Mouse (Mus musculus): ENCODE results near the gene Klhl33. TPM values are rescaled to one million over a fixed set of nuclear protein-coding genes. Genes with fewer than 3 reads are reported as not detected.
A peak's percentile ranks its signal among the peaks of the same experiment; 100 is the strongest.
"Not testable (repeated sequence)": the region's sequence is repeated elsewhere in the genome, so short reads cannot be mapped to it uniquely, and the experiment has no call there.

Gene Klhl33
- polyA plus RNA-seq (2016; fragmentation: Nextera tagmentation; extraction: Ambion mirVana), result 0.13 and 0.28 TPM in 2 replicates

DNA sequence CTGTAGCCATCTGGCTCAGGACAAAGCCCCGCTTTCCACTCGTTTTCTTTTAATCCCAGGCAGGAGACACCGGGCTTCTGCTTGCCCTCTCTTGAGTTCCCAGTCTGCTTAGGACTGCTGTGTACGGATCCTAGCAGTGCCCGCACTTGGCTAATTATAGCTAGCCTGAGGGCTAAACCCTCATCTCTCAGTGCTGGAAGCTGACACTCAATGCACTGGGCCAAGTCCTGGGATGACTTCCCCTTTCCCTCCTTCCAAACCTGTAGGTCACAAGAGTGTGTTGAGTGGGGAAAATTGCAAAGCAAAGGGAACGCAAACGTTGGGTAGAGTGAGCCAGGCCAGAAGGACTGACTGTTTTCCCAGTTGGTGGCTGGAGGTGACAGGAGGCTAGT, at the start of gene Klhl33:
TSS of gene Klhl33 (minus strand) at position 134 of the 392 bp plus-strand sequence.
- 39% methylated on average over 7 of the region's 7 CpGs for WGBS (ENCODE audit: insufficient replicate concordance)
- ATAC-seq, result no peak

DNA sequence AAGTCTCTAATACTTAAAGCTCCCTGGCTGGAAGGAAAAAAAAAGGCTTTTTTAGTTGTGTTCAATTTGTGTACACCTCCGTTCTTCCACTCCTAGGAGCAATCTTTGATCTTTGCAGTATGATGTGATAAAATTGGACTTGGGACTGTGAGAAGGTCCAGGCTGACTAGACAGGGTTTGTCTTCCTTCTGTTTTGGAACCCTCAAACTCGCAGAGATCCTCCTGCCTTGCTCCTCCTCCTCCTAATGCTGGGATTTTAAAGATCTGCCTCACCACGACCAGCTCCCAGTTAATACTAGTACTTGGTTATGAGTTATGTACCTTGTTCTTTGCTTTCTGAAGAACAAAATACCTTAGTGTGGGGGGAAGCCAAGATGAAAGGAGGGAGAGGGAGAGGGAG, 48.2 kb upstream of the Klhl33 start:
- H3K9me3 ChIP-seq (replicated peaks); H3K27me3 ChIP-seq (replicated peaks); ATAC-seq: not testable (repeated sequence)
- Histone ChIP-seq H3K4me1 (peaks cover 17% of the 10 kb centered on the region), H3K9ac (peak overlapping the region; percentile 83), H3K36me3 (peaks cover 26% of the 10 kb centered on the region), H3K4me3 (peak overlapping the region; percentile 75), H3K4me2 (peak overlapping the region; percentile 80), H3K27ac (peak overlapping the region; percentile 92)
- WGBS (ENCODE audit: insufficient replicate concordance), result 10% methylated on average over 3 of the region's 3 CpGs

More for the DNA sequence above, at the start of gene Klhl33:
- Histone ChIP-seq H3K9me3 (replicated peaks) (no peaks in the 10 kb centered on the region), H3K27me3 (replicated peaks) (peaks cover 31% of the 10 kb centered on the region), H3K4me3 (peak within 1 kb of the TSS; percentile 34), H3K36me3 (no peaks in the 10 kb centered on the region), H3K27ac (no peak within 1 kb of the TSS), H3K4me2 (peak within 1 kb of the TSS; percentile 66), H3K4me1 (0 out of 2 replicates have a peak, but pooled peaks cover 7% of the 10 kb centered on the region), H3K9ac (no peak within 1 kb of the TSS; the same call in 1 of the 2 replicates)

DNA sequence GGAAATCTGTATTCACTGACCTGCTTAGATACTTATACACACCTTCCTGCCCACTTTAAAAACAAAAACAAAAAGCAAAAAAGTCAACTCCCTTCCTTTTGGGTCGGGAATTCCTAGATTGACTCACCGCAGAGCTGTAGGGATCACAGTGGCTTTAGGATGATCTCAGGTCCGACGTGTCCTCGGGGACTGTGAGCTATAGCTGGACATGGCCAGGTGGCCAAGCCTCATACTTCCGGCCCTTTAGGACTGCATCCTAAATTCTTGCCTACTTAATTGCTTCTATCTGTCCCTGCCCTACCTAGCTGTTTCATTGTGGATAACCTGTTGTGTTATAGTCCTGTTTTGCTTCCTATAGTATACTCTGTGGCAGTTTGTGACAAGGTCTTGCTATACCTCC, 47.8 kb upstream of the Klhl33 start:
- peak overlapping the region; percentile 83 for H3K9ac ChIP-seq
- H3K4me1 ChIP-seq, result peaks cover 17% of the 10 kb centered on the region
- not testable (repeated sequence) for ATAC-seq; H3K27me3 ChIP-seq (replicated peaks); H3K9me3 ChIP-seq (replicated peaks)
- peak overlapping the region; percentile 92 for H3K27ac ChIP-seq
- peak overlapping the region; percentile 75 for H3K4me3 ChIP-seq
- peaks cover 22% of the 10 kb centered on the region for H3K36me3 ChIP-seq
- peak overlapping the region; percentile 80 for H3K4me2 ChIP-seq
- 7% methylated on average over 6 of the region's 6 CpGs for WGBS (ENCODE audit: insufficient replicate concordance)

DNA sequence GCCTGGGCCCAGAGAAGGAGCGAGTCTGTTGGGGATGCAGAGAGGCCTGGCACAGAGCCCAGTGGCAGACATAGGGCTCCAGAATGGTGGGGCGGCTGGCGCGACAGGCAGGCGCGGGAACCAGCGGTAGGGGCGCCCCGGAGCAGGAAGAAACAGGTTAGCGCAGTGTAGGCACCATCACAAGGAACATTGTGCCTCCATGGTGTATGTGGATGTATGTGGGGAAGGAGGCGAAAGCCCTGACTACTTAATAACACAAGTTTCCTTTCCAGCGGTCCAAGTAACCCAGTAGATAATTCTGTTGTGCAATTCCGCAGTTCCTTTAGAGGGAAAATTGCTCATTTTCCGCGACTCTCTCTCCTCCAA, 47.3 kb upstream of the Klhl33 start:
- ATAC-seq, result peak; percentile 91
- under 1% methylated on average over 15 of the region's 15 CpGs for WGBS (ENCODE audit: insufficient replicate concordance)

DNA sequence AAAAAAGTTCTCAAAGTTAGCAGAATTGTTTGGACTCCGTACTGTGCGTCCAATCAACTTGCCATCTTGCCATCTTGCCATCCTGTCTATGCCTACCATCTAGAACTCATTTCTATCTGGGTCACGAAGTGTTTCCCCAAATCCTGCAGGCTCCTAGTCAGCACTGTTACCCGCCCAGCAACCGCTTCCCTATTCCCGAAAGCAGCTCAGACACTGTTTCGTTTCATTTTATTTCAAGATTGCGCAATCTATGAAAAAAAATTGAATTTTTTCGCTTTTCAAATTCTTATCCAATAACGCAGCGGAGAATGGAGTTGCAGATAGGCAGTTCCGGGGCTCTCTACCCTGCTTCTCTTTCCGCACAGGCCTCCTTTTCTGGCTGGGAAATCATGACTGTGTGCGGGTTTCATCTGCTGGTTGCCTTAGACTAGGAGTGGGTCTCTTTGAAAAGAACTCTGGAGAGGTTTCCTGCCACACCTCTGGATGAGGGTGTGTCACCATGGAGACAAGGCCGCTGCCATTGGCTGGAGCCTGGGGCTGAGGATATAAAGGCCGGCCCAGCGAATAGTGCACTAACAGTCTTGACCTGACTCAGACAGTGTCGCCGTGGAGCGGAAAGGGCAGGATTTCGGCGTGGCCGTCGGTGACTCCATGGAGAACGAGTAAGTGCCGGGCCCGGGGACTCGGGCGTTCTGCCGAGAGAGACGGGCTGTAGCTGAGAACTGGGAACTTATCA, 46.8 kb upstream of the Klhl33 start, which contains the start of gene Gm49342:
TSS of gene Gm49342 (plus strand) at position 586 of the 736 bp plus-strand sequence.
- H3K4me3 ChIP-seq, result peak within 1 kb of the TSS; percentile 75
- H3K27me3 ChIP-seq (replicated peaks), result no peaks in the 10 kb centered on the region
- peaks cover 15% of the 10 kb centered on the region for H3K36me3 ChIP-seq
- H3K4me1 ChIP-seq, result peaks cover 17% of the 10 kb centered on the region
- H3K27ac ChIP-seq, result peak within 1 kb of the TSS; percentile 92
- H3K4me2 ChIP-seq, result peak within 1 kb of the TSS; percentile 80
- H3K9ac ChIP-seq, result peak within 1 kb of the TSS; percentile 83
- 7% methylated on average over 31 of the region's 31 CpGs for WGBS (ENCODE audit: insufficient replicate concordance)
- peak; percentile 98 for ATAC-seq
- no peaks in the 10 kb centered on the region for H3K9me3 ChIP-seq (replicated peaks)

More for the DNA sequence above, 47.3 kb upstream of the Klhl33 start:
- H3K4me2 ChIP-seq, result peak overlapping the region; percentile 80
- H3K9me3 ChIP-seq (replicated peaks); H3K27me3 ChIP-seq (replicated peaks): not testable (repeated sequence)
- H3K36me3 ChIP-seq, result peaks cover 20% of the 10 kb centered on the region
- peaks cover 17% of the 10 kb centered on the region for H3K4me1 ChIP-seq
- peak overlapping the region; percentile 75 for H3K4me3 ChIP-seq
- peak overlapping the region; percentile 83 for H3K9ac ChIP-seq
- H3K27ac ChIP-seq, result peak overlapping the region; percentile 92

DNA sequence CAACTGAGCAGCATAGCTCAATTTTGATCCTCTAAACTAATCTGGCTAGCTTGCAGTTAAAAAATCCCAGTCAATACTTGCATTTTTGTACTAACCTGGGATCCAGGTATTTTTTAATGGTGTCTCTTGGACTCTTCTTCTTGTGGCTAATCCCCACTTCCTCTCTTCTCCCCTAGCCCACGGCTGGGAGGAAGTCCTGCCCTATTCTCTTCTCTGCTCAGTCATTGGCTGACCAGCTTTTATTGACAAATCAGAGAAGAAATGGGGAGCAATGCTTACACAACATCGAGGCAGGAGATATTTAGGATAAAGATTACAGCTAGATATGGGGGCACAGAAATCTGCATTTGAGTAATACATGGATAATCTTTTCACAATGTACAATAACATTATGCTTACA, 41.6 kb upstream of the Klhl33 start:
- 8% methylated on average over 2 of the region's 2 CpGs for WGBS (ENCODE audit: insufficient replicate concordance)
- Histone ChIP-seq H3K9me3 (replicated peaks) (no peaks in the 10 kb centered on the region), H3K36me3 (no peaks in the 10 kb centered on the region), H3K27ac (no peak overlapping the region), H3K4me2 (peak overlapping the region; percentile 9; the same call in 1 of the 2 replicates), H3K4me3 (no peak overlapping the region), H3K27me3 (replicated peaks) (no peaks in the 10 kb centered on the region), H3K4me1 (peaks cover 4% of the 10 kb centered on the region), H3K9ac (no peak overlapping the region)
- no peak for ATAC-seq

DNA sequence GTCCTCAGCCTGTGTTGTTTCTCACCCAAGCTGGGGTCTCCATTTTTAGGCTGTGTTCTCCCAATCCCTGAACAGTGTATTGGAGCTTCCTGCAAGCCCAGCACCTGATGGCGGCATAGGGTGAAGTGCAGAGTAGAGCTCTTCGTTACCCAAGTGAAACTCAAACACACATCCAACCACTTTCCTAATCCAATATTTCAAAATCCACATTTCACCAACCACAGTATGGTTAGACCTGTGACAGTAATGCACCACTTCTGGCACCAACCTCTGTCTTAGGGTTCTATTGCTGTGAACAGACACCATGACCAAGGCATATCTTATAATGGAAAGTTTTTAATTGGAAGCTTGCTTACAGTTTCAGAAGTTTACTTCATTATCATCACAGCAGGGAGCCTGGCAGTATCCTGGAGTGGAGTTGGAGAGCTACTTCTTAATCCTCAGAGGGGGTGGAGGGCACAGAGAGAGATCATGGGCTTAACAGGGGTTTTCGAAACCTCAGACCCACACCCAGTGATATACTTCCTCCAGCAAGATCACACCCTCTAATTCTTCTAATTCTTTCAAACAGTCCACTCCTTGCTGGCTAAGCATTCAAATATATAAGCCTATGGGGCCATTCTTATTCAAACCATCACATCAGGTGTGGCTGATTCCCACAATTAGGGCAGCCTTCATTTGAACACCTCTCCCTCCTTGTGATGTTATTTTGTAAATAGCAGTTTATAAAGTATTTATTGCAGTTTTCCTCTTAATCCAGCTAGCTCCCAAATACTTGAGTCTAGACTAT, 41.0 kb upstream of the Klhl33 start:
- Histone ChIP-seq H3K9ac (no peak overlapping the region), H3K4me1 (no peaks in the 10 kb centered on the region), H3K4me2 (no peak overlapping the region), H3K27ac (no peak overlapping the region), H3K4me3 (no peak overlapping the region), H3K27me3 (replicated peaks) (no peaks in the 10 kb centered on the region), H3K9me3 (replicated peaks) (no peaks in the 10 kb centered on the region), H3K36me3 (no peaks in the 10 kb centered on the region)
- WGBS (ENCODE audit: insufficient replicate concordance), result 84% methylated on average over 3 of the region's 3 CpGs
- ATAC-seq, result no peak

DNA sequence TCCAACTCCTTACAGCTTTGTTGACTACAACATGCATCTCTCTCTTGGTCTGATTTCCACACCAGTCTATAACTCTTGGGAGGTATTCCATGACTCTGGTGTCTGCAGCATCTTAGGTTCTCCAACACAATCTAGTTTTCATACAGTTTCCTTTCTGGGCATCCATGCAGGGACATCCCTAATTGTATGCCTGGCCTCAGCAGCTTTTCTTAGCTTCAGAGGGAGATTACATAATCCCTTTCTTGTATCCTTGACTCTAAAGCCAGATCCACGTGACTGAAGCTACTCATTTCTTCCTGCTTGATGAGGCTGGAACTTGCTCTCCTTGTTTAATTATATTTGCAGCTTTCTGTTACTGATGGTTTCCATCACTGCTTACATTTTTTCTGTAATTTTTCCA, 39.3 kb upstream of the Klhl33 start:
- Histone ChIP-seq H3K9me3 (replicated peaks) (no peaks in the 10 kb centered on the region), H3K27ac (no peak overlapping the region), H3K36me3 (no peaks in the 10 kb centered on the region), H3K4me3 (no peak overlapping the region), H3K9ac (no peak overlapping the region), H3K4me2 (no peak overlapping the region), H3K27me3 (replicated peaks) (no peaks in the 10 kb centered on the region), H3K4me1 (peaks cover 7% of the 10 kb centered on the region)
- WGBS (ENCODE audit: insufficient replicate concordance), result 50% methylated on average over 1 of the region's 1 CpGs
- no peak for ATAC-seq

DNA sequence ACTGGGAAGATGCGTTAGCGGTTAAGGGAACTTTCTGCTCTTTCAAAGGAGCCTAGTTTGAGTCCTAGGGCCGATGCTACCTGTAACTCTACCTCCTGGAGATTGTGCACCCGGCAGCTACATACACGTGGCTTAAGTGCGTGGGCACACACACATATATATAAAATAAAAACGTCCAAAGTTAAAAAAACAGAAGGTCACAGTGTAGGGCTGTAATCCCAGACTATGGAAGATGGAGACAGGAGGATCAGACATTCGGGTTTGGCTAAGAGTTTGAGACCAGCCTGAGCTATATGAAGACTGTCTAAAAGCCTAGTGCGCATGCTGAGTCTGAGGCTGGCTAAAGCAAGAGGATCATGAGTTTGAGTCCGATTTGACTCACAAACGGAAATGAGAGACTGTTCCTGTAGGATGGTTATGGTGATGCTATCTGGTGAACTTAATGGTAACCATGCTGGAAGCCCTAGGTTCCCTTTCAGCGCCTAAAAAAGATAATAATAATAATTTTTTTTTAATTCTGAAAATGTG, 34.2 kb upstream of the Klhl33 start:
- Histone ChIP-seq H3K27me3 (replicated peaks) (no peaks in the 10 kb centered on the region), H3K4me3 (peak overlapping the region; percentile 93), H3K4me2 (peak overlapping the region; percentile 94), H3K9me3 (replicated peaks) (no peaks in the 10 kb centered on the region), H3K9ac (peak overlapping the region; percentile 76), H3K36me3 (peaks cover 30% of the 10 kb centered on the region), H3K27ac (peak overlapping the region; percentile 94), H3K4me1 (peaks cover 38% of the 10 kb centered on the region)
- ATAC-seq, result no peak
- WGBS (ENCODE audit: insufficient replicate concordance), result 11% methylated on average over 12 of the region's 12 CpGs

DNA sequence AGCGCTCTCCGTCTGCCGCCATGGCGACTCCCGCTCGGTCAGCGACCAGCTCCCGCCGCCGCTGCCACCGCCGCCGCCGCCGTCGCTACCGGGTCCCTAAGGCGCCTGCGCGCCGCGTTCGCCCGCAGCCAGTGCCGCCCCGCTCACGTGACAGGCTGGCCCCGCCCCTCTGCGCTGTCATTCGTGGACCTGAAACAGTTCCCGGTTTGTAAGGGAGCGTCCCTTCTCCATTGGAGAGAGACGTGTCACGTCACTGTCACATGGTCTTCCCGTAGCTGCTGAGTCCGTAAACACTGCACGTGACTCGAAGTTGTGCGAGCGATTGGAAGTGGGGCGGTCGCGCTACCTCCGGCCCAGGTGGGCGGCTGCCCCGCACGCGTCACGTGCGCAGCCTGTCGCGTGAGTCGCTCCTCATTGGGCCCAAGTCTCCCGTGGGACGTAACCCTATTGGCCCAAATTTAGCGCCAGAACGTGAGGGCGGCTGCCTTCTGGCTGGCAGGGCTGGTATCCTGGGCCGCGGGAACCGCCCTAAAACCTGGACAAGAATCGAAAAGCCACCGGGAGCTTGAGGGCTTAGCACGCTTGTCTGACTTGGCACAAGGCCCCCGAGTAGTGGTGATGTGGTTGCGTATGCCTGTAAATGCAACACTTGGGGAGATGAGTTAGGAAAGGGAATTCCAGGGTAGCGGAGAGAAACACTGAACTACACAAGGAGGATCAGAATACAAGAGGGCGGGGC, 33.6 kb upstream of the Klhl33 start, which contains the start of the genes Pip4p1 and Pnp:
TSS of gene Pip4p1 (minus strand) at position 103 of the 739 bp plus-strand sequence.
TSS of gene Pnp (plus strand) at position 329 of the 739 bp plus-strand sequence.
- H3K27ac ChIP-seq, result peak within 1 kb of the TSS; percentile 94
- peaks cover 45% of the 10 kb centered on the region for H3K4me1 ChIP-seq
- peak within 1 kb of the TSS; percentile 94 for H3K4me2 ChIP-seq
- H3K4me3 ChIP-seq, result peak within 1 kb of the TSS; percentile 93
- H3K36me3 ChIP-seq, result peaks cover 36% of the 10 kb centered on the region
- H3K27me3 ChIP-seq (replicated peaks), result no peaks in the 10 kb centered on the region
- under 1% methylated on average over 68 of the region's 68 CpGs for WGBS (ENCODE audit: insufficient replicate concordance)
- peak within 1 kb of the TSS; percentile 97 for H3K9ac ChIP-seq
- no peaks in the 10 kb centered on the region for H3K9me3 ChIP-seq (replicated peaks)
- ATAC-seq, result peak; percentile 98

DNA sequence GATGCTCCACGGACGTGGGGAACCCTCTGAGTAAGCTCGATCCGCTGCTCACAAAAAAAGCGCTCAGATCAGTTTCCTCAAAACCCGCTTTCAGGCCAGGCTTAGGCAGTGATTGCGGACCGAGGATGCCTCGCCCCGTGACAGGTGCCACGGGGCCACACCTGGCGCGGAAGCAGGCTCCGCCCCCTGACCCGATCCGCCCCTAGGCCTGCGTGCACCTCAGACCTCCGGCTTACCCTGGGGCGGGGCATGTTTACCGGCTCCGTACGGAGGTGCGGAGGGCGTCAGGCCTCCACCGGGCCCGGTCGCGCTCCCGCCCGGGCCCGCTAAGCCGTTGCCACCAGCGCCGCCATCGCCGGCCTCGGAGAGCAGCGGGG, 33.1 kb upstream of the Klhl33 start:
- Histone ChIP-seq H3K27ac (peak overlapping the region; percentile 94), H3K4me3 (peak overlapping the region; percentile 93), H3K36me3 (peaks cover 38% of the 10 kb centered on the region), H3K9me3 (replicated peaks) (no peaks in the 10 kb centered on the region), H3K4me2 (peak overlapping the region; percentile 94), H3K9ac (peak overlapping the region; percentile 97), H3K4me1 (peaks cover 50% of the 10 kb centered on the region), H3K27me3 (replicated peaks) (no peaks in the 10 kb centered on the region)
- under 1% methylated on average over 38 of the region's 38 CpGs for WGBS (ENCODE audit: insufficient replicate concordance)
- peak; percentile 64 for ATAC-seq

All from liver, embryonic 12.5 days (tissue).